Mouse (Mus musculus) heart, embryonic 12.5 days (tissue): Measurements from ENCODE around the gene Polr3b. TPM values are rescaled to one million over a fixed set of nuclear protein-coding genes. Genes with fewer than 3 reads are reported as not detected.

Experiments used
- ATAC-seq: fragments of 200-750 bp; cut with Nextera tagmentation; 2 replicates; pipeline ENCODE4 v1.8.0; 2017; ENCODE audit warnings: moderate TSS enrichment, moderate library complexity; ENCODE audit not compliant: insufficient number of reproducible peaks, low FRiP score
- H3K27ac ChIP-seq: fragments of 300-500 bp; sonication (generic); 2 replicates; pipeline ENCODE4 v1.5.1; 2016; ENCODE audit warnings: mild to moderate bottlenecking, moderate library complexity; ENCODE audit not compliant: poor library complexity, severe bottlenecking
- H3K27me3 ChIP-seq: fragments of 300-500 bp; sonication (generic); replicated peaks from 2 replicates; pipeline ENCODE4 v1.6.1; 2016; ENCODE audit warnings: mild to moderate bottlenecking, moderate library complexity
- H3K36me3 ChIP-seq: fragments of 300-500 bp; sonication (generic); 2 replicates; pipeline ENCODE4 v1.6.1; 2016; ENCODE audit warnings: mild to moderate bottlenecking, moderate library complexity
- H3K4me1 ChIP-seq: fragments of 300-500 bp; sonication (generic); replicated peaks from 2 replicates; pipeline ENCODE4 v1.6.1; 2016; ENCODE audit warnings: mild to moderate bottlenecking
- H3K4me2 ChIP-seq: fragments of 300-500 bp; sonication (generic); 2 replicates; pipeline ENCODE4 v1.6.1; 2016; ENCODE audit warnings: mild to moderate bottlenecking, moderate library complexity
- H3K4me3 ChIP-seq: fragments of 300-500 bp; sonication (generic); 2 replicates; pipeline ENCODE4 v1.5.1; 2016; ENCODE audit warnings: mild to moderate bottlenecking
- H3K9ac ChIP-seq: fragments of 300-500 bp; sonication (generic); 2 replicates; pipeline ENCODE4 v1.6.1; 2016; ENCODE audit warnings: mild to moderate bottlenecking, moderate library complexity
- H3K9me3 ChIP-seq: fragments of 300-500 bp; sonication (generic); replicated peaks from 2 replicates; pipeline ENCODE4 v1.6.1; 2016; ENCODE audit warnings: mild to moderate bottlenecking, moderate library complexity
- WGBS: fragments of 180-500 bp; shearing (Covaris S2); methylation state at CpG from one replicate; pipeline ENCODE4 v1.1.7; 2016; 5-methylcytosine and 5-hydroxymethylcytosine counted together
- polyA plus RNA-seq: library from polyadenylated mRNA; unstranded; fragments of >200 nt; fragmentation: Nextera tagmentation; extraction: Ambion mirVana; gene quantifications from 2 replicates; pipeline ENCODE4 v1.2.1, GENCODE M21; 2016

Gene Polr3b
- polyA plus RNA-seq, result 13.3 and 13.4 TPM in 2 replicates

- no peaks in the 10 kb centered on the region for H3K36me3 ChIP-seq
- H3K4me1 ChIP-seq, result peaks cover 12% of the 10 kb centered on the region
- ATAC-seq, result peak; percentile 95
- WGBS, result 6% methylated on average over 53 of the region's 53 CpGs
- H3K9me3 ChIP-seq, result no peaks in the 10 kb centered on the region
- H3K27ac ChIP-seq, result peak within 1 kb of the TSS; percentile 95
- no peaks in the 10 kb centered on the region for H3K27me3 ChIP-seq
- H3K9ac ChIP-seq, result peak within 1 kb of the TSS; percentile 73
- peak within 1 kb of the TSS; percentile 81 for H3K4me2 ChIP-seq
- H3K4me3 ChIP-seq, result peak within 1 kb of the TSS; percentile 76
These were observed at the start of gene Polr3b for GRCm38 (mm10) chr10:84621826-84622790. Polr3b (plus strand) TSS chr10:84622292.

- H3K4me3 ChIP-seq, result no peak overlapping the region
- no peaks in the 10 kb centered on the region for H3K36me3 ChIP-seq
- no peak overlapping the region for H3K4me2 ChIP-seq
- no peak overlapping the region for H3K27ac ChIP-seq
- no peaks in the 10 kb centered on the region for H3K27me3 ChIP-seq
- no peaks in the 10 kb centered on the region for H3K9me3 ChIP-seq
- no peak overlapping the region for H3K9ac ChIP-seq
- peaks cover 15% of the 10 kb centered on the region for H3K4me1 ChIP-seq
- 57% methylated on average over 5 of the region's 5 CpGs for WGBS
- no peak for ATAC-seq
These were observed 48.2 kb upstream of the Polr3b start for GRCm38 (mm10) chr10:84573671-84574420.

- peak overlapping the region; percentile 99 for H3K4me3 ChIP-seq
- no peaks in the 10 kb centered on the region for H3K9me3 ChIP-seq
- H3K36me3 ChIP-seq, result no peaks in the 10 kb centered on the region
- peak; percentile 90 for ATAC-seq
- peak overlapping the region; percentile 79 for H3K4me2 ChIP-seq
- H3K27me3 ChIP-seq, result no peaks in the 10 kb centered on the region
- peak overlapping the region; percentile 82 for H3K27ac ChIP-seq
- H3K9ac ChIP-seq, result peak overlapping the region; percentile 87; the same call in 1 of the 2 replicates
- under 1% methylated on average over 14 of the region's 14 CpGs for WGBS
- peaks cover 19% of the 10 kb centered on the region for H3K4me1 ChIP-seq
These were observed 46.1 kb upstream of the Polr3b start for GRCm38 (mm10) chr10:84576029-84576394.

GRCm38 (mm10) chr10:84576395-84577070 lies 45.6 kb upstream of the Polr3b start, which contains the start of gene Tcp11l2:
Tcp11l2 (plus strand) TSS chr10:84576626.
- Histone ChIP-seq H3K27me3 (no peaks in the 10 kb centered on the region), H3K27ac (peak within 1 kb of the TSS; percentile 82), H3K4me3 (peak within 1 kb of the TSS; percentile 99), H3K36me3 (no peaks in the 10 kb centered on the region), H3K4me1 (peaks cover 25% of the 10 kb centered on the region), H3K9me3 (no peaks in the 10 kb centered on the region), H3K9ac (peak within 1 kb of the TSS; percentile 87), H3K4me2 (peak within 1 kb of the TSS; percentile 79)
- whole genome bisulfite sequencing, result under 1% methylated on average over 46 of the region's 46 CpGs
- ATAC-seq, result peak; percentile 98

- Histone ChIP-seq H3K4me1 (peaks cover 31% of the 10 kb centered on the region), H3K4me3 (peak overlapping the region; percentile 99), H3K27ac (peak overlapping the region; percentile 82), H3K36me3 (no peaks in the 10 kb centered on the region), H3K9ac (peak overlapping the region; percentile 87), H3K4me2 (peak overlapping the region; percentile 79), H3K9me3 (no peaks in the 10 kb centered on the region), H3K27me3 (no peaks in the 10 kb centered on the region)
- peak; percentile 9 for ATAC-seq
- 4% methylated on average over 38 of the region's 38 CpGs for WGBS
These were observed 44.9 kb upstream of the Polr3b start for GRCm38 (mm10) chr10:84577071-84577727.

GRCm38 (mm10) chr10:84578738-84579137 lies 43.4 kb upstream of the Polr3b start:
- Histone ChIP-seq H3K4me3 (no peak overlapping the region), H3K9me3 (no peaks in the 10 kb centered on the region), H3K27me3 (no peaks in the 10 kb centered on the region), H3K4me1 (peaks cover 36% of the 10 kb centered on the region), H3K36me3 (no peaks in the 10 kb centered on the region), H3K27ac (no peak overlapping the region), H3K4me2 (peak overlapping the region; percentile 79; the same call in 1 of the 2 replicates), H3K9ac (no peak overlapping the region)
- no peak for ATAC-seq
- 55% methylated on average over 10 of the region's 10 CpGs for WGBS

- WGBS, result 69% methylated on average over 2 of the region's 2 CpGs
- Histone ChIP-seq H3K4me2 (no peak overlapping the region), H3K27me3 (no peaks in the 10 kb centered on the region), H3K4me1 (peaks cover 40% of the 10 kb centered on the region), H3K4me3 (no peak overlapping the region), H3K36me3 (no peaks in the 10 kb centered on the region), H3K9ac (no peak overlapping the region), H3K9me3 (no peaks in the 10 kb centered on the region), H3K27ac (no peak overlapping the region)
- ATAC-seq, result no peak
These were observed 42.6 kb upstream of the Polr3b start for GRCm38 (mm10) chr10:84579527-84579926.

- Histone ChIP-seq H3K27me3 (no peaks in the 10 kb centered on the region), H3K27ac (no peak overlapping the region), H3K4me1 (peaks cover 49% of the 10 kb centered on the region), H3K36me3 (no peaks in the 10 kb centered on the region), H3K4me2 (no peak overlapping the region), H3K9me3 (no peaks in the 10 kb centered on the region), H3K9ac (no peak overlapping the region), H3K4me3 (no peak overlapping the region)
- WGBS, result 32% methylated on average over 8 of the region's 8 CpGs
- no peak for ATAC-seq
These were observed 40.9 kb upstream of the Polr3b start for GRCm38 (mm10) chr10:84581191-84581590.

GRCm38 (mm10) chr10:84582236-84582635 lies 39.9 kb upstream of the Polr3b start:
- Histone ChIP-seq H3K4me3 (no peak overlapping the region), H3K4me2 (no peak overlapping the region), H3K27ac (no peak overlapping the region), H3K36me3 (no peaks in the 10 kb centered on the region), H3K9ac (no peak overlapping the region), H3K9me3 (no peaks in the 10 kb centered on the region), H3K27me3 (no peaks in the 10 kb centered on the region), H3K4me1 (peaks cover 48% of the 10 kb centered on the region)
- no peak for ATAC-seq
- WGBS, result 56% methylated on average over 7 of the region's 7 CpGs
